Mouse (Mus musculus): ENCODE results near the gene Ksr1. TPM values are rescaled to one million over a fixed set of nuclear protein-coding genes. Genes with fewer than 3 reads are reported as not detected.
"Not testable (repeated sequence)": the region's sequence is repeated elsewhere in the genome, so short reads cannot be mapped to it uniquely, and the experiment has no call there.

The Ksr1 gene
- polyA plus RNA-seq, 1 experiment: 21.9 TPM

DNA sequence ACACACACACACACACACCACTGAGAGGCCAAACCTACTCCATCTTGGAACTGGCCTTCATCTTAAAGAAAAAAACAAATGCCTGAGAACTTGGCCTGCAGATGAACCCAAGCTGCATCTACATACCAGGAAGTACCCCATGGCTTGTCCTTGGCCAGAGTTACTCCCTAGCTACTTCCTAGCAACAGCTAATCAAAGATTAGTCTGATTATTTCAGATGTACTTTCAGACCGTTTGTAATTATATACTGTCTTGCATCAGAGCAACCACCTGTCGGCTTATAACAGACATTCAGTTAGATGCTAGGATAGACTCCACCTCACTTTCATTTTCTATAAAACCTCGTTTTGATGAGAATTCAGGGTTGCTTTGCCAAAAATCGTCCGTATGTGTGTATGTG, 139.8 kb downstream of the Ksr1 start:
- 45% methylated on average over 5 of the region's 5 CpGs for WGBS
- no peak for DNase-seq
- Histone ChIP-seq H3K4me3 (replicated peaks; ENCODE audit: extremely low read depth, low read depth, low read length) (no peak overlapping the region), H3K4me1 (ENCODE audit: control insufficient read depth, insufficient read depth, low read length) (peaks cover 13% of the 10 kb centered on the region)
- TF ChIP-seq CTCF (IDR thresholded peaks at IDR 0.05; ENCODE audit: insufficient read depth, low read length): no peak
- no peak for TF ChIP-seq POLR2A (IDR thresholded peaks at IDR 0.05; ENCODE audit: borderline replicate concordance, extremely low read depth, low read depth, low read length)

DNA sequence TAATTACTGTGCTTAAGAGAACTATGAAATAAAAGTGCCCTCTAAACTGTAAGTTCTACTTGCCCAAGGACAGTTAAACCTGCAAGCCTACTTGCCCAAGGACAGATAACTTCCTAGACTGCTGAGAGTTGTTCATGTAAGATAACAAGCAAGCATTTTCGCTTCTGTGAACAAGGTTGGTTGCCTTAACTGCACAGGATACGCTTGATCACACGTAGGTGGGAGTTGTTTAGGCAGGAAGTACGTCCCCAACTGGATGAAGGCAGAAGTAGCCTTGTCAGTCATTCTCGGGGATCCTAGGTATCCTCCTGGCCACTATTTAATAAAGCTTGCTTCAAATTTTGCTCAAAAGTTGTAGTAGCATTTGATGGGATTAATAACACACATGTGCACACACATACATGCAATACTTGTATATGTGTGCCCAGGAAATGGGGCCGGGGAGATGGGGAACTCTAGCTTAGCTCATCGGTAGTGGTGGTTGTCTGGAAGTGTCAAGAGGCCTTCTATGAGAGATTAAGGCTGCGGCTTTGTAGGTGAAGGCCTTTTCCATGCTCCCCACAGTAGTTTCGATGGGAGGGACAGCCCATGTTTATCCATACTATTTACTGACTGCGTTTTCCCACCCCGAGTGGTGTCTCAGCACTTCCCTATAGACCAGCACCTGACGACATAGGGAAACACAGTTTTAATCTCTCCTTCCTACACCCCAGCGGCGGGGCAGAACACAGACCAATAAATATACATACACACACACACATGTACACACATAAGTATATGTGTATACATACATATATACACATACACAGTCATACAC, 140.4 kb downstream of the Ksr1 start:
- DNase-seq: no peak
- 72% methylated on average over 14 of the region's 14 CpGs for WGBS
- H3K4me3 ChIP-seq (replicated peaks; ENCODE audit: extremely low read depth, low read depth, low read length): no peak overlapping the region
- TF ChIP-seq POLR2A (IDR thresholded peaks at IDR 0.05; ENCODE audit: borderline replicate concordance, extremely low read depth, low read depth, low read length) (no peak), CTCF (IDR thresholded peaks at IDR 0.05; ENCODE audit: insufficient read depth, low read length) (no peak)
- peaks cover 13% of the 10 kb centered on the region for H3K4me1 ChIP-seq (ENCODE audit: control insufficient read depth, insufficient read depth, low read length)

DNA sequence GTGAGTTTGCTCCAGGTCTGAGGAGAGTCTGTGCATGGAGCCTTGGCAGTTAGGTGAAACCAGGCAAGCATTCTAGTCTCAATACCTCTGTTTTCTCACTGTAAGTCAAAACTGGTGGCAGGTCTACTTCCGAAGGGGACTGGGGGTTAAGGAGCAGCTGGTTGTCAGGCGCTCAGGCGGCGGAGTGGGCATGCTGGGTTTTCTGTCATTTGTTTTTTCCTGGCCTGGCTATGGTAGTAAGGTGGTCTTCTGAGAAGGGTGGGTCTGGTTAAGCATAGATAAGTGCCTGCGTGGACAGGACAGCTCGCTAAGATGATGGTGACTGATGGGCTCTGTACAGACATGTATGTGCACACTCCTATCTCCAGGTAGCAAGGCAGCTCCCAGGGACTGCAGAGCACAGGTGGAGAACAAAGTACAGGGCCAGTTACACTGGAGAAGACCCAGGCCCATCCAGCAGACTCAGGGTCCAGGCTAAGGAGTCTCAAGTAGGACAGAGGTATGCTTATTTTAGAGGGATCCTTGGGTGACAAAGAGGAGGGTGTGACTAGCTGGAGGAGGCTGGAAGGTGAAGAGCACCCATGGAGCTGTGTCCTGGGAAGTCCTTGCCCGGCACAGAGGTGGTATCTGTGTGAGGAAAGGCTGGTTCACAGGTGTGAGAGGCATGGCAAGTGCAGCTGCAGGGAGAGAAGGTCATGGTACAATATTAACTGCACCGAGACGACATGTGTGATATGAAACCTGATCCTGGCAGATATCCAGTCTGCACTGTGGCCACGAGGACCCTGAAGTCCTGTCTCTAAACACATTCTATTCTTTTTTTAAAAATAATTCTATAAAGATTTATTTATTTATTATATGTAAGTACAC, 142.2 kb downstream of the Ksr1 start:
- Histone ChIP-seq H3K4me1 (ENCODE audit: control insufficient read depth, insufficient read depth, low read length) (peaks cover 13% of the 10 kb centered on the region), H3K4me3 (replicated peaks; ENCODE audit: extremely low read depth, low read depth, low read length) (no peak overlapping the region)
- TF ChIP-seq CTCF (IDR thresholded peaks at IDR 0.05; ENCODE audit: insufficient read depth, low read length) (no peak), POLR2A (IDR thresholded peaks at IDR 0.05; ENCODE audit: borderline replicate concordance, extremely low read depth, low read depth, low read length) (no peak)
- WGBS: 75% methylated on average over 10 of the region's 10 CpGs
- DNase-seq: no peak

DNA sequence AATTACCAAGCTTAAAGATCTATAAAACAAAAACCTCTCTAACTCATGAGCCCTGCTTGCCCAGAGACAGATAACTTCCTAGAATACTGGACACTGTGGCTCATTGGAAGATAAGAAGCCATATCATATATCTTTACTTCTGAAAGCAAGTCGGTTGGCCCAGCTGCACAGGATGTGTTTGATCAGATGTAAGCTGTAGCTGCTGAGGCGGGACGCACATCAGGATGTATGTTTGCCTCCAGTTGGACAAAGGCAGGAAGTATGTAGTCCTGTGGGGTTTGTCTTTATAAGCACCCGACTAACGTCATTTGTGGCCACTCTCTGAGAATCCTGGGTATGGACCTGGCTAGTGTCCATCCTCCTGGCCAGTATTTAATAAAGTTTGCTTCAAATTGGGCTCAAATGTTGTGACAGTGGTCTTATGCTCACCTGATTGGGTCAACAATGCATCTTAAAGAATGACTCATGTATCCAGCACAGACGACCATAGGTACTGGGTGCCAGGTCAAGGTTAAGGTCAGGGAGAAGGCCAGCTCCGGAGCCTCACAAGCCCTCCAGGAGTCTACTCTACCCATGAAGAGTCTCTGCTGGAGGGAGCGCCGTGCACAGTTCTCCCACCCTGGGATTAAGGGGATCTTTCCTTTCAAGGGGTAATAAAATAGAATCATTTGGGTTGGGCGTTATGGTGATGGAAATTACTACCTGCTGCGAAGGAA, 143.0 kb downstream of the Ksr1 start:
- TF ChIP-seq POLR2A (IDR thresholded peaks at IDR 0.05; ENCODE audit: borderline replicate concordance, extremely low read depth, low read depth, low read length): no peak
- no peak for TF ChIP-seq CTCF (IDR thresholded peaks at IDR 0.05; ENCODE audit: insufficient read depth, low read length)
- Histone ChIP-seq H3K4me1 (ENCODE audit: control insufficient read depth, insufficient read depth, low read length) (peaks cover 13% of the 10 kb centered on the region), H3K4me3 (replicated peaks; ENCODE audit: extremely low read depth, low read depth, low read length) (no peak overlapping the region)
- DNase-seq: no peak
- WGBS: 48% methylated on average over 11 of the region's 11 CpGs

DNA sequence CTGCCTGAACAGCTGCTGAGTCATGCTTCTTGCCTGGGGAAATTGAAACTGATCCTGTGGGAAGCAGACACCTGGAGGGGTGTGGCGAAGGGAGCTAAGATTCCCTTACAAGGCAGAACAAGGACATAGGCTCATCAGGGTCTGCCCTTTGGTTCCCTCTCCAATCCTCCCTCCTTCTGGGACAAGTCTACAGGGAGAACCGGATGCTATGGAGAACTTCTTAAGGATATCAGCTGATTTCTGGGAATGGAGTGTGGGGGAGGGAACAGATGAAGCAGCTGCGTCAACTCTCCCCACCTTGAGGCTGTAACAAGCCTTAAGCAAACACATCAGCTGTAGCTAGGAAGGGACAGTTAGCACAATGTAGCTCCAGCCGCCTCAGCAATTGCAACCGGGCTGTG, 143.7 kb downstream of the Ksr1 start:
- peak; percentile 43 for DNase-seq
- WGBS: 42% methylated on average over 5 of the region's 5 CpGs
- TF ChIP-seq POLR2A (IDR thresholded peaks at IDR 0.05; ENCODE audit: borderline replicate concordance, extremely low read depth, low read depth, low read length): no peak
- no peak for TF ChIP-seq CTCF (IDR thresholded peaks at IDR 0.05; ENCODE audit: insufficient read depth, low read length)
- H3K4me1 ChIP-seq (ENCODE audit: control insufficient read depth, insufficient read depth, low read length): peaks cover 13% of the 10 kb centered on the region
- H3K4me3 ChIP-seq (replicated peaks; ENCODE audit: extremely low read depth, low read depth, low read length): no peak overlapping the region

DNA sequence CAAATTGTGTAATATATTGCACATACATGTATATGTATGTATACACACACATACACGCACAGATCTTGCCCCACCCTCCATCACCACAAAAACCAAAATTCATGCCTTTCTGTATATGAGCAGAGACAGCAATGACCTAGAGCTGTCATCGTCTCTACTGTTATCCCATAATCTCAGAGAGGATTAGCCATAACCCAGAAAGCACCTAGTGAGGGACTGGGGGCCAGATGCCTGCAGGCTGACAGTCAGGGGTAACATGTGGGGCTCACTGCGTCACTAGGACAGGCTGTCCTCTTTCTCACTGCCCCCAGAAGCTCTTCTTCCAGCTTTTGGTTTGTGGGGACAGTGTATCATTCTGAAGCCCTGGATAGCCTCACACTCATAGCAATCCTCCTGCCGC, 144.3 kb downstream of the Ksr1 start:
- no peak overlapping the region for H3K4me3 ChIP-seq (replicated peaks; ENCODE audit: extremely low read depth, low read depth, low read length)
- H3K4me1 ChIP-seq (ENCODE audit: control insufficient read depth, insufficient read depth, low read length): peaks cover 13% of the 10 kb centered on the region
- no peak for DNase-seq
- TF ChIP-seq CTCF (IDR thresholded peaks at IDR 0.05; ENCODE audit: insufficient read depth, low read length): no peak
- no peak for TF ChIP-seq POLR2A (IDR thresholded peaks at IDR 0.05; ENCODE audit: borderline replicate concordance, extremely low read depth, low read depth, low read length)
- 90% methylated on average over 4 of the region's 4 CpGs for WGBS

DNA sequence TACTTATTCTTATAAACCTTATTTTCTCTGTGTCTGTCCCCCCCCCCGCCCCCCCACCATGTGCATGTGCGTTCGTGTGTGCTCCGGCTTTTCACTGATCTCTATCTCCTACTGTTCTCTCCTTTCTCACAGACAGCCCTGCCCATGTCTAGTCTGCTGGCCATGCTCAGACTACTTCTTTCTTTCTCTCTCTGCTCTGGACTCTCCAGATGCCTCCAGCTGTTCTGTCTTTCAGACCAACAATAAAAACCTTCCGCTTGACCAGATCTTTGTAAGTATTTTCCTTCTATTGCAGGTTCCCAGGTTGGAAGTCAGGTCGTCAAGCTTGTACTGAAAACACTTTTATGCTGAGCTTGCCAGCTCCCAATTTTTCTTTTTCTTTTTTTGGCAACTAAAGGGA, 147.1 kb downstream of the Ksr1 start:
- TF ChIP-seq CTCF (IDR thresholded peaks at IDR 0.05; ENCODE audit: insufficient read depth, low read length) (no peak), POLR2A (IDR thresholded peaks at IDR 0.05; ENCODE audit: borderline replicate concordance, extremely low read depth, low read depth, low read length) (no peak)
- WGBS: 56% methylated on average over 6 of the region's 6 CpGs
- no peak for DNase-seq

DNA sequence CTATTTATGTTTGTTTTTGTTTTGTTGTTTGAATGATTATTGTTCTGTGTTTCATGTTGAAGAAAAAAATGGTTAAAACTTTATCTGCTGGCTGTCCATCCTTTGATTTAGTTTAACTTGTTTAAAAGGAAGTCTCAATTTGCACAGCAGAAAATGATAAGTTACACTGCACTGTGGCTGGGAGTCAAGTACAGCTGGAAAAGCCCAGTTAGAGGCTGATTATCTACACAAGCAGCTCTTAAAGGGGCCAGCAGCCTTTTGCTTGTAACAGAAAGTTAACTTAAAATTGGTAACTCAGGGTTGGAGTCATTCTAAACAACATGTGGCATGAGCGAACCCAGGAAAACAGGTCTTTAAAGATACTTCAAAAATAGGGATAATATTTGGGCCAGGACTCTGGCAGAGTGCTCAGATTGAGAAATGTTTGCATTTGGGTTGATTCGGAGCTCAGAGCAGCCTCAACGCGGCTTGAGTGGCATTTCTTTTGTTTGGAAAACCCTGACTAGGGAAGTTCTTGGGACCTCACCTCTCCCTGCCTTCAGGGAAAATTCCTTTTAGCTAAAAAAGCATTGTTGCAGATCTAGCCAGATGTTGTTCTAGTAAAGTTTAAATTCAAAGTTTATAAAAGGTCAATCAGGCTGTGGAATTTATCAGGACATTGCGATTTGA, 155.2 kb downstream of the Ksr1 start:
- not testable (repeated sequence) for H3K4me3 ChIP-seq (replicated peaks; ENCODE audit: extremely low read depth, low read depth, low read length); DNase-seq; H3K4me1 ChIP-seq (ENCODE audit: control insufficient read depth, insufficient read depth, low read length)
- WGBS: 64% methylated on average over 5 of the region's 5 CpGs

More for the DNA sequence above, 147.1 kb downstream of the Ksr1 start:
- Histone ChIP-seq H3K4me3 (replicated peaks; ENCODE audit: extremely low read depth, low read depth, low read length) (no peak overlapping the region), H3K4me1 (ENCODE audit: control insufficient read depth, insufficient read depth, low read length) (peaks cover 13% of the 10 kb centered on the region)

DNA sequence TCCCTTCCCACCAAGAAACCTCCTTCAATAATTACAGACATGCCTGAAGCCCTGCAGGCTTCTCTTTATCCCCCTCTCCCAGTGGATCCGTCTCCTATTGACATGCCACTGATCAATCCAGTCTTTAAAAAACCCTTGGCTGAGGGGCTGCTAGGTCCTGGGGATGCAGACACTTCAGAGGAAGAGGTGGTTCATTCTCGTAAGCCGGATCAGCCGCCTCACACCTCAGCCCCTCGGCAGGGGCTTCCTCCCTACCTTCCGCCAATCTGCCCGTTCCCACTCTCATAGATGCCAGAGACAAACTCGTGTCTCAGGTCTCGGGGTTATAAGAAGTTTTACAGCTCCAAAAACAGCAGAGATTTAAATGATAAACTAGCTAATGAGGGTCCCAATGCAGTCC, 156.1 kb downstream of the Ksr1 start:
- no peaks in the 10 kb centered on the region for H3K4me1 ChIP-seq (ENCODE audit: control insufficient read depth, insufficient read depth, low read length)
- TF ChIP-seq POLR2A (IDR thresholded peaks at IDR 0.05; ENCODE audit: borderline replicate concordance, extremely low read depth, low read depth, low read length) (no peak), CTCF (IDR thresholded peaks at IDR 0.05; ENCODE audit: insufficient read depth, low read length) (no peak)
- no peak for DNase-seq
- H3K4me3 ChIP-seq (replicated peaks; ENCODE audit: extremely low read depth, low read depth, low read length): no peak overlapping the region
- 92% methylated on average over 9 of the region's 9 CpGs for WGBS

DNA sequence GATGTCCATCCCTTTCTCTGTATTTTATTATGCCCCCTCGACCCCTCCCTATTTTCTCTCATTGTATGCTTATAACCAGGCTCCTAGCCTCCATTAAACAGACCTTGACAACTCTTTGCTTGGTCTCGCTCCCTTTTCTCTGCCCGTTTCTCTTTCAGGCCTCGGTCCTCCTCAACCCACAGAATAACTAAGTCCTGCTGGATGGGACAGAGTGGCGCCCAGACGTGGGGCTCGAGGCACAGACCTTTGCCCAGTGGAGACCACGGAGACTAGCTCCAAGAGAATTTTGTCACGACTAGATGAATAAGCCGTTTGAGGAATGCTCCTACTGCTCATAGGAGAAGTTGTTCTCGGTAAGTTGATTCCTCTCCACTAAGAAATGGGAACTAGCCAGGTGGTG, 157.0 kb downstream of the Ksr1 start:
- not testable (repeated sequence) for H3K4me1 ChIP-seq (ENCODE audit: control insufficient read depth, insufficient read depth, low read length); DNase-seq
- WGBS: 94% methylated on average over 11 of the region's 11 CpGs

More for the DNA sequence above, 157.0 kb downstream of the Ksr1 start:
- H3K4me3 ChIP-seq (replicated peaks; ENCODE audit: extremely low read depth, low read depth, low read length): not testable (repeated sequence)

All from lung, adult 2 months (tissue).